Mouse (Mus musculus): ENCODE measurements around the gene Prl7d1.
"Not testable (repeated sequence)": the region's sequence is repeated elsewhere in the genome, so short reads cannot be mapped to it uniquely, and the experiment has no call there.

Gene Prl7d1

DNA sequence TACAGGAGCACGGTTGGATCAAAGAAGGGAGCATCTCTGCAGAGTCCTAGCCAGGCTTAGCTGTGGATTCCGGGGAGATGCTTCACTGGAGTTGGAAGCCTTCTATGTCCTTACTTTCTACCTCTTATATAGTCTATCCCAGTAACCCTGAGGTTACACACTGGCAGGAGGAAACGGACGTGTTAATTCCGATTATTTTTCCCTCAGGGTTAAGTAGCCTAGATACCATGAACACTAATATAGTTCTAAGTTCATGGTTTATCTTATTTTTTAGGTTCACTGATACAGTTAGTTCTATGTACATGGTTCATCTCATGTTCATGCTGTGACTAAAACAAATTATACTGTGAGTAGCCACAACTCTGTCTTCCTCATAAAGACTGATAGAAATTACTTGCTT is at the start of gene Prl7d1:
TSS of gene Prl7d1 (minus strand) at position 101 of the 400 bp plus-strand sequence.
- no peak for DNase-seq

DNA sequence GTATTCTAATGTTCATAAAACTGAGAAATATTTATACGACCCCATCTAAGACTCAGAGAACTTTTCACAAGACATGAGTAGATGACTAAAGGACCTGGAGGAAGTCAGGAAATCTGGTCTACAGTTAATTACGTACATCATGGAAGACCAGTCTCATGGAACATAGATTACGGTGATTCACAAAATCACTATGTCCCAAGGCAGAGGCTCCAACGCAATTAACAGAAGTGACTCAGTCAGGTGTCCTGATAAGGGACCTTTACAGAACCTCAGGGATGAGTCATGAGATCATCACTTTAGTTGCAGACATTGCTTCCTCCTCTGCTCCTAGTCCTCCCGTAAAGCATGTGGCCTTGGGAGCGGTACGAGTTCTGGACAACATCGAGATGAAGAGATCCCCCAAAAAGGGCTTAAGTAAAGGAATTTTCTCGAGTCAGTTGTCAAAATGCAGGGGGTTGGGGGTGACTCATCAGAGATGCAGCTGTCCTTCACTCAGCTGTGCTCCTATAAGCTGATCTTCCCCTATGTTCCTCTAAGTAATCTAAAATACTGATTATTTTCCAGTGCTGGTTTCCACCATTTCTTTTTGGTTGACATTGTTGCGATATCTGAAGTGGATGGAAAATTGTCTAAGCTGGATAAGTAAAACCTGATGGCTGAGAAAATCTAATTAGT is 18.1 kb upstream of the Prl7d1 start:
- DNase-seq = no peak

DNA sequence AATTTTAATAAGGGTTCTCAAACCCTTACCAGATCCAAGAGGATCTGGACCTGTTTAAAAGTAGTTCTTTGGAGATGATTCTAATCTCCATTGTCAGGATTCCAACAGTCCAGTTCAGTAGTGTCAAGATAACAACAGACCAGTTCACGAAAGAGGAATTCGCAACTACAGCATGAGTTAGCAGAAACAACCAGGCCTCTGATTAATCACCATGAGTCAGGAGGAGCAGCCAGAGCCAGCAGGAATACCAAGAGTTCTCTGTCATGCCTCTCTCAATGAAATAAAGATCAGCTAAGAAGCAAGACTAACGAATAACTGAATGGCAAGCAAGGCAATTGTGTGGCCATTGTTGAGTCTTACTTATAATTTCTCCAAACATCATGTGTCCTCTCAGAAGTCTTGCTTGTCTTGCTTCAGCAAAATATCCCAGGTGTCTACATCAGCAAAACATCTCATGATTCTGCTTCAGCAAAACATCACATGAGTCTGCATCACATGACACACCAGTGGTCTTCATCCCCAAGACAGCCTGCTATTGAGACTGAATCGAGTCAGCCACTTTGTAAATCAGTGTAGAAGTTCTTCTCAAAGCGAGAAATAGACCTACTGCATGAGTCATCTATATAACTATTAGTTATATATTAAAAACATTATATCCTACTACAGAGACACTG is 13.9 kb upstream of the Prl7d1 start:
- not testable (repeated sequence) for DNase-seq

- not testable (repeated sequence) for DNase-seq
Observed at GRCm38 (mm10) chr13:27725057-27725456, 8.5 kb upstream of the Prl7d1 start.

DNA sequence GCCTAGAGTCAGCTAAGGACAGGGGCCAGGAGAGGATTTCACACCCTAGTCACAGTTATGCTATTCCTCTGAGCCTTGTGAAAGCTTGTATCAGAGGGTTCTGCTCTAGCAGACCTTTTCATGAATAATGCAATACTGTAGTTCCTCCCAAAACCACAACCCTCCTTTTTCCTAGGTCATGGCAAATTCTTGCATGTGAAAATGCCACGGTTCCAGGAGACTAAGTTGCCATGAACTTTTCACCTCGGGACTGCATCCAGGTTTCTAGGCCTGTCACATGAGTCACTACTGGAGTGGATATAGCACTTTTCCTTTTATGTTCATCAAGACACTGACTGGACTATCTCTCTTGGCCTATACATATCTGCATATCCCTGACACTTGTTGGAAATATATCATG is 10.0 kb downstream of the Prl7d1 start:
- DNase-seq = no peak

GRCm38 (mm10) chr13:27667936-27668335 is 48.6 kb downstream of the Prl7d1 start, which contains the start of gene Prl7a2:
TSS of gene Prl7a2 (minus strand) at chr13:27668036.
- DNase-seq = no peak

GRCm38 (mm10) chr13:27660747-27661146 is 55.8 kb downstream of the Prl7d1 start:
- DNase-seq = no peak
